ENCODE assay signal across 8 mouse cellular contexts in genomic region chr17:17843534-17844261, GRCm38 (mm10). TPM values are rescaled to one million over a fixed set of nuclear protein-coding genes. Genes with fewer than 3 reads are reported as not detected.
DNase-seq lines count a peak whose midpoint lies in the region; ATAC-seq and TF ChIP-seq lines count a peak whose summit lies in the region.
"Had no signal": no experiment of that assay in that cellular context is flagged by ENCODE, and none has a peak within 500 bp of the region (broad histone marks: within the 10 kb centered on the region; RNA-seq: fewer than 3 reads in every experiment).

No protein-coding gene starts in this region.

- H3K4me1 ChIP-seq in liver, embryonic 12.5 days, result peaks cover 10% of the 10 kb centered on the region
- peaks cover 1% of the 10 kb centered on the region for H3K4me1 ChIP-seq in embryonic facial prominence, embryonic 15.5 days
- H3K4me1 ChIP-seq in hindbrain, embryonic 14.5 days (replicated peaks; ENCODE audit: control insufficient read depth, insufficient read depth, low read length), result peaks cover 9% of the 10 kb centered on the region; the same call in 1 of the 2 replicates

- no peak overlapping the region for H3ac ChIP-seq in myocyte (ENCODE audit: control insufficient read depth, insufficient read length)

- H3K27me3 ChIP-seq in liver, embryonic 12.5 days (replicated peaks), result no peaks in the 10 kb centered on the region; the same call in 1 of the 2 replicates
- no peaks in the 10 kb centered on the region for H3K27me3 ChIP-seq in embryonic facial prominence, embryonic 15.5 days
- no peaks in the 10 kb centered on the region for H3K27me3 ChIP-seq in hindbrain, embryonic 14.5 days (ENCODE audit: control insufficient read depth, insufficient read depth, low read length)
- H3K27me3 ChIP-seq in myocyte (ENCODE audit: control insufficient read depth, insufficient read depth, insufficient read length), result no peaks in the 10 kb centered on the region

- no peak overlapping the region for H3K27ac ChIP-seq in liver, embryonic 12.5 days
- H3K27ac ChIP-seq in embryonic facial prominence, embryonic 15.5 days (replicated peaks), result no peak overlapping the region
- H3K27ac ChIP-seq in hindbrain, embryonic 14.5 days, result no peak overlapping the region
- H3K27ac ChIP-seq: liver, embryonic 14.5 days had no signal

- no peak overlapping the region for H3K9ac ChIP-seq in liver, embryonic 12.5 days
- no peak overlapping the region for H3K9ac ChIP-seq in embryonic facial prominence, embryonic 15.5 days
- H3K9ac ChIP-seq in hindbrain, embryonic 14.5 days, result no peak overlapping the region
- H3K9ac ChIP-seq: liver, embryonic 14.5 days had no signal

- H3K36me3 ChIP-seq in liver, embryonic 12.5 days, result peaks cover 10% of the 10 kb centered on the region
- peaks cover 20% of the 10 kb centered on the region for H3K36me3 ChIP-seq in embryonic facial prominence, embryonic 15.5 days
- peaks cover 26% of the 10 kb centered on the region for H3K36me3 ChIP-seq in hindbrain, embryonic 14.5 days (replicated peaks; ENCODE audit: control insufficient read depth, insufficient read depth)
- peaks cover 17% of the 10 kb centered on the region for H3K36me3 ChIP-seq in myocyte (ENCODE audit: control insufficient read depth, insufficient read depth)

- no peak overlapping the region for H3K4me3 ChIP-seq in liver, embryonic 12.5 days
- no peak overlapping the region for H3K4me3 ChIP-seq in embryonic facial prominence, embryonic 15.5 days (replicated peaks)
- H3K4me3 ChIP-seq in hindbrain, embryonic 14.5 days (replicated peaks; ENCODE audit: low read length), result no peak overlapping the region
- no peak overlapping the region for H3K4me3 ChIP-seq in myocyte

- no peak for DNase-seq in liver
- no peak for DNase-seq in hindbrain, embryonic 14.5 days (ENCODE audit: low spot score)
- DNase-seq in adrenal gland, adult 8-10 months, result no peak
- no peak for DNase-seq in heart, adult 11 months

- H3K4me2 ChIP-seq in liver, embryonic 12.5 days, result no peak overlapping the region
- no peak overlapping the region for H3K4me2 ChIP-seq in embryonic facial prominence, embryonic 15.5 days (replicated peaks)
- no peak overlapping the region for H3K4me2 ChIP-seq in hindbrain, embryonic 14.5 days (replicated peaks)
- no peak overlapping the region for H3K4me2 ChIP-seq in myocyte (ENCODE audit: low read depth)

- TF ChIP-seq POLR2A in myocyte (IDR thresholded peaks at IDR 0.05; ENCODE audit: insufficient read length, low read depth), result peak; percentile 43

- no peaks in the 10 kb centered on the region for H3K9me3 ChIP-seq in liver, embryonic 12.5 days (replicated peaks)
- H3K9me3 ChIP-seq in embryonic facial prominence, embryonic 15.5 days (replicated peaks), result no peaks in the 10 kb centered on the region
- no peaks in the 10 kb centered on the region for H3K9me3 ChIP-seq in hindbrain, embryonic 14.5 days (ENCODE audit: control insufficient read depth, low read length)

- WGBS in liver, embryonic 12.5 days (ENCODE audit: insufficient replicate concordance), result 63% methylated on average over 27 of the region's 27 CpGs
- 70% methylated on average over 27 of the region's 27 CpGs for WGBS in embryonic facial prominence, embryonic 15.5 days
- 75% methylated on average over 27 of the region's 27 CpGs for WGBS in hindbrain, embryonic 14.5 days

- H3K79me2 ChIP-seq in myocyte (ENCODE audit: control insufficient read depth, insufficient read depth), result peaks cover 15% of the 10 kb centered on the region

- 0 out of 2 replicates have a peak, but pooled peaks have one; percentile 33 for ATAC-seq in liver, embryonic 12.5 days
- ATAC-seq in embryonic facial prominence, embryonic 15.5 days (ENCODE audit: insufficient number of reproducible peaks, low FRiP score, low TSS enrichment, low read depth), result peak; percentile 41
- peak; percentile 43; the same call in 1 of the 2 replicates for ATAC-seq in hindbrain, embryonic 14.5 days (ENCODE audit: low FRiP score)

TF ChIP-seq in myocyte, 11 proteins besides CTCF, POLR2A, EP300 and RAD21:
- TF ChIP-seq MYOG (IDR thresholded peaks at IDR 0.05; ENCODE audit: control insufficient read depth in 1 of 3, insufficient read depth in 1 of 3, insufficient read length in 2 of 3, low read depth in 2 of 3) (no peak), POLR2AphosphoS2 (IDR thresholded peaks at IDR 0.05; ENCODE audit: insufficient read length, low read depth) (peak; percentile 87)
TF ChIP-seq in myocyte: peak in this region for 1.

RNA-seq across cellular contexts. Expression of gene Has1, which starts 11.3 kb away (rescaled TPM):
- polyA plus RNA-seq in liver, embryonic 12.5 days (2016; fragmentation: Nextera tagmentation; extraction: Ambion mirVana), result 0.13 and 0.14 TPM in 2 replicates
- polyA plus RNA-seq in embryonic facial prominence, embryonic 15.5 days (2015; fragmentation: Nextera tagmentation; extraction: Ambion mirVana), result 1.4 and 1.5 TPM in 2 replicates
- 0.95 and 1.8 TPM in 2 replicates for polyA plus RNA-seq in hindbrain, embryonic 14.5 days (2014; fragmentation: Nextera tagmentation; extraction: Ambion mirVana)
- polyA plus RNA-seq in myocyte (2012; fragmentation: generic; extraction: Trizol), result 4.0 TPM
- total RNA-seq in adrenal gland, adult 8-10 months (2022), result under 1 TPM in 2 of 4 experiments, not detected in 2; 0.23 to 0.24 TPM
- polyA plus RNA-seq: liver, embryonic 14.5 days had no signal

RNA-seq across cellular contexts. Expression of gene Spaca6, which starts 16.7 kb away (rescaled TPM):
- 5.6 and 6.4 TPM in 2 replicates for polyA plus RNA-seq in liver, embryonic 12.5 days (2016; fragmentation: Nextera tagmentation; extraction: Ambion mirVana)
- 31.2 and 32.8 TPM in 2 replicates for polyA plus RNA-seq in embryonic facial prominence, embryonic 15.5 days (2015; fragmentation: Nextera tagmentation; extraction: Ambion mirVana)
- polyA plus RNA-seq in hindbrain, embryonic 14.5 days (2014; fragmentation: Nextera tagmentation; extraction: Ambion mirVana), result 13.0 and 18.7 TPM in 2 replicates
- 5.2 TPM for polyA plus RNA-seq in myocyte (2012; fragmentation: generic; extraction: Trizol)
- total RNA-seq in adrenal gland, adult 8-10 months (2022), result 100 to 1,000 TPM in 2 of 4 experiments, 10 to 100 TPM in 2; 43.9 to 173 (median 91.6) TPM

RNA-seq across cellular contexts. Expression of gene Fpr1, which starts 40.0 kb away (rescaled TPM):
- polyA plus RNA-seq in liver, embryonic 12.5 days (2016; fragmentation: Nextera tagmentation; extraction: Ambion mirVana), result 0.61 and 0.92 TPM in 2 replicates
- 0.20 and 0.83 TPM in 2 replicates for polyA plus RNA-seq in embryonic facial prominence, embryonic 15.5 days (2015; fragmentation: Nextera tagmentation; extraction: Ambion mirVana)
- polyA plus RNA-seq in hindbrain, embryonic 14.5 days (2014; fragmentation: Nextera tagmentation; extraction: Ambion mirVana), result not detected in 2 replicates
- not detected for polyA plus RNA-seq in myocyte (2012; fragmentation: generic; extraction: Trizol)
- under 1 TPM in 1 of 4 experiments, not detected in 3; 0.17 TPM for total RNA-seq in adrenal gland, adult 8-10 months (2022)

RNA-seq across cellular contexts. Expression of gene Fpr2, which starts 43.9 kb away (rescaled TPM):
- 0.25 and 0.32 TPM in 2 replicates for polyA plus RNA-seq in liver, embryonic 12.5 days (2016; fragmentation: Nextera tagmentation; extraction: Ambion mirVana)
- 0.68 and 0.77 TPM in 2 replicates for polyA plus RNA-seq in embryonic facial prominence, embryonic 15.5 days (2015; fragmentation: Nextera tagmentation; extraction: Ambion mirVana)
- 0.21 and 0.37 TPM in 2 replicates for polyA plus RNA-seq in hindbrain, embryonic 14.5 days (2014; fragmentation: Nextera tagmentation; extraction: Ambion mirVana)
- not detected for polyA plus RNA-seq in myocyte (2012; fragmentation: generic; extraction: Trizol)
- total RNA-seq in adrenal gland, adult 8-10 months (2022), result under 1 TPM in 1 of 4 experiments, not detected in 3; 0.56 TPM

RNA-seq across cellular contexts. Expression of gene Fpr3, which starts 44.0 kb away (rescaled TPM):
- polyA plus RNA-seq in liver, embryonic 12.5 days (2016; fragmentation: Nextera tagmentation; extraction: Ambion mirVana), result not detected in 2 replicates
- polyA plus RNA-seq in embryonic facial prominence, embryonic 15.5 days (2015; fragmentation: Nextera tagmentation; extraction: Ambion mirVana), result not detected in 2 replicates
- not detected in 2 replicates for polyA plus RNA-seq in hindbrain, embryonic 14.5 days (2014; fragmentation: Nextera tagmentation; extraction: Ambion mirVana)
- not detected for polyA plus RNA-seq in myocyte (2012; fragmentation: generic; extraction: Trizol)
- not detected for total RNA-seq in adrenal gland, adult 8-10 months (2022)
- polyA plus RNA-seq: liver, embryonic 14.5 days had no signal
